Mouse (Mus musculus) embryonic facial prominence, embryonic 11.5 days (tissue): ENCODE measurements around the gene Pigt. TPM values are rescaled to one million over a fixed set of nuclear protein-coding genes. Genes with fewer than 3 reads are reported as not detected.

Experiments used
- ATAC-seq: fragments of 200-750 bp; cut with Nextera tagmentation; replicated peaks from 2 replicates; pipeline ENCODE4 v1.8.0; 2017; ENCODE audit warnings: low read depth; ENCODE audit not compliant: insufficient number of reproducible peaks, low FRiP score, low TSS enrichment
- DNase-seq: peaks from one replicate; pipeline ENCODE4 v3.0.0-alpha.2; 2015; ENCODE audit warnings: low spot score
- H3K27ac ChIP-seq: fragments of 300-500 bp; sonication (generic); replicated peaks from 2 replicates; pipeline ENCODE4 v1.5.1; 2014; ENCODE audit warnings: mild to moderate bottlenecking, low read depth, low read length, control low read depth
- H3K27me3 ChIP-seq: fragments of 300-500 bp; sonication (generic); 2 replicates; pipeline ENCODE4 v1.6.1; 2014; ENCODE audit warnings: mild to moderate bottlenecking, low read length, moderate library complexity, mixed read lengths; ENCODE audit not compliant: control insufficient read depth, insufficient read depth
- H3K36me3 ChIP-seq: fragments of 300-500 bp; sonication (generic); replicated peaks from 2 replicates; pipeline ENCODE4 v1.6.1; 2014; ENCODE audit warnings: low read depth, mild to moderate bottlenecking, low read length, moderate library complexity, mixed read lengths; ENCODE audit not compliant: control insufficient read depth, insufficient read depth
- H3K4me1 ChIP-seq: fragments of 300-500 bp; sonication (generic); 2 replicates; pipeline ENCODE4 v1.6.1; 2014; ENCODE audit warnings: low read length, mixed read lengths; ENCODE audit not compliant: control insufficient read depth, insufficient read depth
- H3K4me2 ChIP-seq: fragments of 300-500 bp; sonication (generic); 2 replicates; pipeline ENCODE4 v1.6.1; 2014; ENCODE audit warnings: low read depth, mild to moderate bottlenecking, control low read depth, low read length, moderate library complexity
- H3K4me3 ChIP-seq: fragments of 300-500 bp; sonication (generic); 2 replicates; pipeline ENCODE4 v1.5.1; 2014; ENCODE audit warnings: low read depth, low read length, control low read depth
- H3K9ac ChIP-seq: fragments of 300-500 bp; sonication (generic); replicated peaks from 2 replicates; pipeline ENCODE4 v1.6.1; 2014; ENCODE audit warnings: mild to moderate bottlenecking, control low read depth, low read length
- H3K9me3 ChIP-seq: fragments of 300-500 bp; sonication (generic); replicated peaks from 2 replicates; pipeline ENCODE4 v1.6.1; 2016; ENCODE audit warnings: mild to moderate bottlenecking, low read length, inconsistent platforms, mixed read lengths; ENCODE audit not compliant: control insufficient read depth
- WGBS: fragments of 180-500 bp; shearing (Covaris S2); extraction: QIAGEN DNeasy Blood & Tissue Kit; methylation state at CpG from one replicate; pipeline ENCODE4 v1.1.7; 2014; 5-methylcytosine and 5-hydroxymethylcytosine counted together
- polyA plus RNA-seq: library from polyadenylated mRNA; unstranded; fragments of >200 nt; fragmentation: Nextera tagmentation; extraction: Ambion mirVana; gene quantifications from 2 replicates; pipeline ENCODE4 v1.2.1, GENCODE M21; 2014

Pigt gene
- polyA plus RNA-seq, 1 experiment from 2014 or later: 38.4 TPM

- Histone ChIP-seq H3K36me3 (no peaks in the 10 kb centered on the region), H3K4me1 (peaks cover 2% of the 10 kb centered on the region; the same call in 1 of the 2 replicates), H3K4me3 (no peak overlapping the region), H3K27me3 (no peaks in the 10 kb centered on the region), H3K27ac (no peak overlapping the region), H3K4me2 (peak overlapping the region; percentile 19; the same call in 1 of the 2 replicates), H3K9me3 (no peaks in the 10 kb centered on the region), H3K9ac (peak overlapping the region; percentile 22)
- no peak for DNase-seq
- no peak for ATAC-seq
- WGBS: 17% methylated on average over 10 of the region's 10 CpGs
Observed at GRCm38 (mm10) chr2:164549963-164550894, 52.9 kb downstream of the Pigt start.

- Histone ChIP-seq H3K4me2 (no peak overlapping the region), H3K27me3 (no peaks in the 10 kb centered on the region)
Observed at GRCm38 (mm10) chr2:164550895-164551269, 53.6 kb downstream of the Pigt start.

GRCm38 (mm10) chr2:164551502-164551901, 54.2 kb downstream of the Pigt start:
- H3K4me1 ChIP-seq: peaks cover 2% of the 10 kb centered on the region; the same call in 1 of the 2 replicates
- no peak overlapping the region for H3K27ac ChIP-seq
- no peaks in the 10 kb centered on the region for H3K9me3 ChIP-seq
- WGBS: 85% methylated on average over 9 of the region's 9 CpGs
- H3K4me3 ChIP-seq: no peak overlapping the region
- H3K9ac ChIP-seq: no peak overlapping the region
- no peak overlapping the region for H3K4me2 ChIP-seq
- no peak for ATAC-seq
- no peaks in the 10 kb centered on the region for H3K36me3 ChIP-seq
- DNase-seq: no peak
- no peaks in the 10 kb centered on the region for H3K27me3 ChIP-seq

More at GRCm38 (mm10) chr2:164550895-164551269, 53.6 kb downstream of the Pigt start:
- WGBS: 62% methylated on average over 2 of the region's 2 CpGs
- Histone ChIP-seq H3K9ac (no peak overlapping the region; the same call in 1 of the 2 replicates), H3K27ac (no peak overlapping the region), H3K36me3 (no peaks in the 10 kb centered on the region), H3K4me1 (peaks cover 2% of the 10 kb centered on the region; the same call in 1 of the 2 replicates), H3K4me3 (no peak overlapping the region), H3K9me3 (no peaks in the 10 kb centered on the region)
- ATAC-seq: no peak
- DNase-seq: no peak

Other genes with a start within 250 kb of the Pigt start
- gene Svs3b, start 240.9 kb upstream of the Pigt start, polyA plus RNA-seq: not detected in 2 replicates
- gene Svs4, start 219.1 kb upstream of the Pigt start, polyA plus RNA-seq: not detected in 2 replicates
- not detected in 2 replicates for gene Svs3a, start 208.3 kb upstream of the Pigt start, polyA plus RNA-seq
- gene Svs6, start 180.8 kb upstream of the Pigt start, polyA plus RNA-seq: not detected in 2 replicates
- not detected in 2 replicates for gene Svs5, start 164.8 kb upstream of the Pigt start, polyA plus RNA-seq
- gene Slpi, start 108.4 kb upstream of the Pigt start, polyA plus RNA-seq: 0.32 and 0.79 TPM in 2 replicates
- not detected in 2 replicates for gene Rbpjl, start 94.4 kb upstream of the Pigt start, polyA plus RNA-seq
- gene Matn4, start 92.4 kb upstream of the Pigt start, polyA plus RNA-seq: 1.2 and 1.3 TPM in 2 replicates
- 19.2 and 24.1 TPM in 2 replicates for gene Sdc4, start 53.6 kb upstream of the Pigt start, polyA plus RNA-seq
- 53.3 and 58.3 TPM in 2 replicates for gene Sys1, start 40.6 kb upstream of the Pigt start, polyA plus RNA-seq
- 2.6 and 4.3 TPM in 2 replicates for gene Gm20458, start 36.6 kb upstream of the Pigt start, polyA plus RNA-seq
- gene Trp53tg5, start 23.8 kb upstream of the Pigt start, polyA plus RNA-seq: not detected in 2 replicates
- 1.6 and 4.2 TPM in 2 replicates for gene Dbndd2, start 11.4 kb upstream of the Pigt start, polyA plus RNA-seq
- gene Wfdc2, start 64.9 kb downstream of the Pigt start, polyA plus RNA-seq: 47.1 and 52.2 TPM in 2 replicates
- not detected in 2 replicates for gene Spint3, start 75.9 kb downstream of the Pigt start, polyA plus RNA-seq
- gene Wfdc6a, start 87.9 kb downstream of the Pigt start, polyA plus RNA-seq: not detected in 2 replicates
- not detected in 2 replicates for gene Eppin, start 96.1 kb downstream of the Pigt start, polyA plus RNA-seq
- gene Wfdc6b, start 116.0 kb downstream of the Pigt start, polyA plus RNA-seq: not detected in 2 replicates
- not detected in 2 replicates for gene Wfdc8, start 116.1 kb downstream of the Pigt start, polyA plus RNA-seq
- not detected in 2 replicates for gene Wfdc16, start 141.3 kb downstream of the Pigt start, polyA plus RNA-seq
- not detected in 2 replicates for gene Wfdc10, start 158.5 kb downstream of the Pigt start, polyA plus RNA-seq
- gene Wfdc9, start 159.1 kb downstream of the Pigt start, polyA plus RNA-seq: not detected in 2 replicates
- gene Wfdc11, start 176.6 kb downstream of the Pigt start, polyA plus RNA-seq: not detected in 2 replicates
- not detected in 2 replicates for gene Wfdc13, start 187.6 kb downstream of the Pigt start, polyA plus RNA-seq
- gene Spint4, start 201.0 kb downstream of the Pigt start, polyA plus RNA-seq: not detected in 2 replicates
- gene Spint5, start 217.8 kb downstream of the Pigt start, polyA plus RNA-seq: not detected in 2 replicates
- 0.38 and 0.46 TPM in 2 replicates for gene Wfdc3, start 248.4 kb downstream of the Pigt start, polyA plus RNA-seq
- gene Dnttip1, start 248.5 kb downstream of the Pigt start, polyA plus RNA-seq: 82.0 and 83.1 TPM in 2 replicates